Mouse (Mus musculus) ES-Bruce4 (cell line): ENCODE data around the gene Bahd1. TPM values are rescaled to one million over a fixed set of nuclear protein-coding genes. Genes with fewer than 3 reads are reported as not detected.

ENCODE experiments used
- H3K27ac ChIP-seq: 2 replicates; pipeline ENCODE4 v1.5.1; 2012; ENCODE audit warnings: low read length, inconsistent platforms; ENCODE audit not compliant: insufficient read depth
- H3K27me3 ChIP-seq: 2 replicates; pipeline ENCODE4 v1.6.1; 2012; ENCODE audit warnings: mild to moderate bottlenecking, low read length, inconsistent platforms; ENCODE audit not compliant: control insufficient read depth, poor library complexity, insufficient read depth, severe bottlenecking
- H3K36me3 ChIP-seq: 2 replicates; pipeline ENCODE4 v1.6.1; 2012; ENCODE audit warnings: inconsistent platforms, mild to moderate bottlenecking, low read length, moderate library complexity; ENCODE audit not compliant: control insufficient read depth, poor library complexity, insufficient read depth, severe bottlenecking
- H3K4me1 ChIP-seq: one replicate; pipeline ENCODE4 v1.8.1; 2011; ENCODE audit warnings: low read length; ENCODE audit not compliant: control insufficient read depth, insufficient read depth
- H3K4me3 ChIP-seq: 2 replicates; pipeline ENCODE4 v1.5.1; 2011; ENCODE audit warnings: low read depth, mild to moderate bottlenecking, low read length
- H3K9ac ChIP-seq: 2 replicates; pipeline ENCODE4 v1.6.1; 2012; ENCODE audit warnings: low read depth, mild to moderate bottlenecking, inconsistent platforms; ENCODE audit not compliant: poor library complexity, severe bottlenecking
- H3K9me3 ChIP-seq: replicated peaks from 2 replicates; pipeline ENCODE4 v1.6.1; 2012; ENCODE audit warnings: mild to moderate bottlenecking, low read length, inconsistent platforms; ENCODE audit not compliant: control insufficient read depth, poor library complexity, insufficient read depth, severe bottlenecking
- CTCF ChIP-seq: IDR thresholded peaks from one replicate; pipeline ENCODE4 v1.8.1; 2011; ENCODE audit warnings: low read depth, low read length
- EP300 ChIP-seq: IDR thresholded peaks from 2 replicates; pipeline ENCODE4 v1.6.1; 2011; ENCODE audit warnings: low read depth, low read length; ENCODE audit not compliant: insufficient read depth
- POLR2A ChIP-seq: IDR thresholded peaks from one replicate; pipeline ENCODE4 v1.8.1; 2011; ENCODE audit warnings: low read length; ENCODE audit not compliant: insufficient read depth
- polyA plus RNA-seq: library from polyadenylated mRNA; stranded (reverse); fragments of >200 nt; gene quantifications from 2 replicates; pipeline ENCODE4 v1.2.4, GENCODE M21; 2011; ENCODE audit warnings: low read depth; ENCODE audit not compliant: missing spikeins, insufficient read depth, insufficient read length

Gene Bahd1
- polyA plus RNA-seq, 1 experiment, result 12.2 TPM

DNA sequence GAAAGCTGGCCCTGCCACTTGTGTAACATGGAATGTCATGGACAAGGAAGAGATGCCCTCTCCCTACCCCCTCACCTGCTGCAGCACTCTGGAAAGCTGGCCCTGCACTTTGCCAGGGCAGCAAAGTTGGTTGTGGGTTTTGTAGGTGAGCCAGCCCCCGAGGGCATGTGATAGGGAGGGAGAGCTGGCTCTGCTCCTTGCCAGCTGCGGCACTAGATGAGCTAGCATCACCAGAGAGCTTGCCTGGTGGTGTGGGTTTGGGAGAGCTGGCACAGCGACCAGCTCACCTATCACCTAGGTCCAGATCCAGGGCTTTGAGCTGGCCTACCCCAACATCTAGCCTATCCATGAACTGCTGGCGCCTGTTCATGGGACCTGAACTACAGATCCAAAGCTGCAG is 48.6 kb downstream of the Bahd1 start:
- Histone ChIP-seq H3K9ac (no peak overlapping the region), H3K27me3 (no peaks in the 10 kb centered on the region), H3K9me3 (0 out of 2 replicates have a peak, but pooled peaks cover 3% of the 10 kb centered on the region), H3K4me1 (no peaks in the 10 kb centered on the region), H3K27ac (no peak overlapping the region), H3K36me3 (no peaks in the 10 kb centered on the region), H3K4me3 (no peak overlapping the region)
- no peak for TF ChIP-seq CTCF
- TF ChIP-seq EP300, result no peak
- no peak for TF ChIP-seq POLR2A

DNA sequence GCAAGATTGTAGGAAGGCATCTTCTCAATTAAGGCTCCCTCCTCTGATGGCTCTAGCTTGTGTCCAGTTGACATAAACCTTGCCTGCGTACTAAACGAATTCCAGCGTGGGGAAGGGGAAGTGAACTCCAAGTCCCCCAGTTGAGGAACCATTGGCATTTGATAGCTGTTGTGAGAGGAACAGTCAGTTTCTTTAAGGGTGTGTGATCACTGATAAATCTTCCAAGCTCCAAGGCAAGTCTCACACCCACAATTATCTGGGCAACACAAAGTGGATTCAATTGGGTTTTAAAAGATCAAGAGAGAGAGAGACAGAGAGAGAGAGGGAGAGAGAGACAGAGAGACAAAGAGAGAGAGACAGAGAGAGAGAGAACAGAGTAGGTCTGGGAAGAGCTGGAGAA is 49.5 kb downstream of the Bahd1 start:
- H3K4me3 ChIP-seq, result no peak overlapping the region
- no peaks in the 10 kb centered on the region for H3K4me1 ChIP-seq
- H3K27me3 ChIP-seq, result no peaks in the 10 kb centered on the region
- 0 out of 2 replicates have a peak, but pooled peaks cover 3% of the 10 kb centered on the region for H3K9me3 ChIP-seq
- H3K27ac ChIP-seq, result no peak overlapping the region
- TF ChIP-seq EP300, result no peak
- TF ChIP-seq CTCF, result no peak
- TF ChIP-seq POLR2A, result no peak
- no peak overlapping the region for H3K9ac ChIP-seq
- H3K36me3 ChIP-seq, result no peaks in the 10 kb centered on the region

DNA sequence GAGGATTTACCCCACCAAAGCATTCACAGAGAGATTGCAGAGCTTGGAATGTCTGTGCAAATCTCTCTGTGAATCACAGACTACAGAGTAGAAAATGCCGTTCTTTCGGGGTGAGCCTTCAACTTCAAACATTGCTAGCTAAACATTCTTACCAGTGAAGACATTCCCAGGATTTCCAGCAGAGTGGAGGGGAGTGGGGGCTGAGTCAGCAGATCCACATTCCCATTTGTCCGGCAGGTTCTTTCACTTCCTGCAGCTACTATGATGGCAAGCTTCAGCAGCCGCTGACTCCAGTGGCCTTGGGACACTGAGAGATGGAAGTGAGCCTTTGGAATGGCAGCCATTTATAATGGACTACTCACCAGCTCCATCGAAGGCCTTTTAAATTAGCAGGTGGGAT is 56.3 kb downstream of the Bahd1 start:
- no peak overlapping the region for H3K27ac ChIP-seq
- H3K4me3 ChIP-seq, result no peak overlapping the region
- no peaks in the 10 kb centered on the region for H3K4me1 ChIP-seq
- H3K36me3 ChIP-seq, result no peaks in the 10 kb centered on the region
- H3K9me3 ChIP-seq, result 0 out of 2 replicates have a peak, but pooled peaks cover 3% of the 10 kb centered on the region
- no peaks in the 10 kb centered on the region for H3K27me3 ChIP-seq
- H3K9ac ChIP-seq, result no peak overlapping the region
- TF ChIP-seq POLR2A (no peak), EP300 (no peak), CTCF (no peak)

DNA sequence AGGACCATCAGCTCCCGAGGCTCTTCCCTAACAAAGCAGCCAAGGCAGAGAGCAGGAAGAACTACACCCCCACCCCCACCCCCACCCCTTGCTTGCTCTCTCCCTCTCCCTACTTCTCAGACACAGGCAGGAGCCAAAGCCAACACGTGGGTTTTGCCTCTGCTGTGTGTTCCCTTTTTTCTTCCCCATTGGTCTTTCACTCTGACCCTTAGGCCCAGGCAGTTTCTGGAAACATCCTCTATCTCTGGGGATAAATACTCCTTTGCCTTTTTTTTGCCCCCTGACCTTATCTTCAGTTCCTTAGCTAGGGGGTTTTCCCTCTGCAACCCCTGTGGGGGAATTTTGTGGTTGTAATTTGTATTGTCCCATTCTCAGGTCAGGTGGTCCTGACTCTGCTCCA is 59.5 kb downstream of the Bahd1 start:
- TF ChIP-seq POLR2A, result no peak
- TF ChIP-seq CTCF, result no peak
- TF ChIP-seq EP300, result no peak
- H3K4me3 ChIP-seq, result no peak overlapping the region
- H3K9ac ChIP-seq, result no peak overlapping the region
- no peaks in the 10 kb centered on the region for H3K36me3 ChIP-seq
- no peaks in the 10 kb centered on the region for H3K27me3 ChIP-seq
- H3K9me3 ChIP-seq, result no peaks in the 10 kb centered on the region
- H3K4me1 ChIP-seq, result no peaks in the 10 kb centered on the region
- no peak overlapping the region for H3K27ac ChIP-seq

DNA sequence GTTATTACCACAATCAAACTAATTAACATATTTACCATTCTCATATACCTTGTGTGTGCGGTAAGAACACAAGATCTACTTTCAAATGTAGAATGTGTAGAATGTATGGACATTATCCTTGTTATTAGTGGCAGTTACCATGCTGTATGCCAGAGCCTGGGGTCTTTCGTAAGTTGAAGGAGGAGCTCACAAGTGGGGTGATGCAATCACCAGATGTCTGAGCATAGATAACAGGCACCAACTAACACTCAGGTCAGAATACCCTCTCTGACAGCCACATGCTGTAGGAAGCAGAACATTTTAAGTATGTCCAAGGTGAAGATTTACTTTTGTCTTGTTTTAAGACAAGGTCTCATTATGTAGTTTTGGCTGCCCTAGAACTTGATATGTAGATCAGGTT is 60.2 kb downstream of the Bahd1 start:
- H3K27ac ChIP-seq, result no peak overlapping the region
- H3K4me1 ChIP-seq, result no peaks in the 10 kb centered on the region
- H3K27me3 ChIP-seq, result no peaks in the 10 kb centered on the region
- no peaks in the 10 kb centered on the region for H3K36me3 ChIP-seq
- no peak overlapping the region for H3K4me3 ChIP-seq
- no peak for TF ChIP-seq EP300
- TF ChIP-seq CTCF, result no peak
- no peak for TF ChIP-seq POLR2A
- no peak overlapping the region for H3K9ac ChIP-seq
- H3K9me3 ChIP-seq, result no peaks in the 10 kb centered on the region

DNA sequence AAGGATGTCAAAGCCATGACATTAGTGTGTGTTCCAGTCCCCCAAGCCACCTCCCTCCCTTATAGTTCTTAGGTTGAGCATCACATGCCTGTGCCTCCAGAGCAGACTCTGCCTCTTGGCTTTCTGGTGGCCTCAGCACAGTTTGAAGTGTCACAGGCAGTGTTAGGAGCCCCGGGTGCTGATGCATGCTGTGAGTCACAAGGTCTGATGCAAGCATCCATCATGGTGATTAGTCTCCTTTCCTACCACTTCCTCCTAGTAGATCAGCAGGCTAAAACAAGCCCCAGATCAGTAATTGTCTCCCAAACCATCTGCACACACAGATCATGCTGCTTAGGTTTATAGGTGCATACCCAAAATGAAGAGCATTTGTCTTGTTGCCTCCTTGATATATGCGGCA is 61.4 kb downstream of the Bahd1 start:
- Histone ChIP-seq H3K9me3 (no peaks in the 10 kb centered on the region), H3K27ac (no peak overlapping the region), H3K36me3 (no peaks in the 10 kb centered on the region), H3K4me3 (no peak overlapping the region), H3K9ac (no peak overlapping the region), H3K27me3 (no peaks in the 10 kb centered on the region), H3K4me1 (no peaks in the 10 kb centered on the region)
- TF ChIP-seq EP300 (no peak), CTCF (no peak), POLR2A (no peak)
